In genomic region chr19:18176200-18176599, GRCm38 (mm10) we compare ENCODE assay signal across 27 mouse cellular contexts.
A peak's percentile ranks its signal among the peaks of the same experiment; 100 is the strongest.
DNase-seq lines count a peak whose midpoint lies in the region; ATAC-seq and TF ChIP-seq lines count a peak whose summit lies in the region.
"Had no signal": no experiment of that assay in that cellular context is flagged by ENCODE, and none has a peak within 500 bp of the region (broad histone marks: within the 10 kb centered on the region; RNA-seq: fewer than 3 reads in every experiment).

No protein-coding gene starts in this region.

- no peaks in the 10 kb centered on the region for H3K36me3 ChIP-seq in intestine, postnatal 0 days (ENCODE audit: control insufficient read depth, insufficient read depth)
- no peaks in the 10 kb centered on the region for H3K36me3 ChIP-seq in intestine, embryonic 15.5 days
- H3K36me3 ChIP-seq in liver, embryonic 15.5 days (replicated peaks) = no peaks in the 10 kb centered on the region
- H3K36me3 ChIP-seq in liver, embryonic 12.5 days = no peaks in the 10 kb centered on the region
- H3K36me3 ChIP-seq: G1E; heart, embryonic 13.5 days; hindbrain, embryonic 10.5 days; hindbrain, embryonic 15.5 days; limb, embryonic 12.5 days; neural tube, embryonic 12.5 days had no signal

- no peaks in the 10 kb centered on the region for H3K4me1 ChIP-seq in intestine, postnatal 0 days (replicated peaks; ENCODE audit: control insufficient read depth, insufficient read depth, low read length)
- no peaks in the 10 kb centered on the region for H3K4me1 ChIP-seq in intestine, embryonic 15.5 days (replicated peaks)
- H3K4me1 ChIP-seq in liver, embryonic 15.5 days (replicated peaks) = no peaks in the 10 kb centered on the region
- no peaks in the 10 kb centered on the region for H3K4me1 ChIP-seq in liver, embryonic 12.5 days
- H3K4me1 ChIP-seq: hindbrain, embryonic 10.5 days; hindbrain, embryonic 15.5 days; neural tube, embryonic 12.5 days had no signal

- no peak overlapping the region for H3K9ac ChIP-seq in intestine, postnatal 0 days (ENCODE audit: low read depth, low read length)
- no peak overlapping the region for H3K9ac ChIP-seq in intestine, embryonic 15.5 days
- H3K9ac ChIP-seq in liver, embryonic 15.5 days = no peak overlapping the region
- no peak overlapping the region for H3K9ac ChIP-seq in liver, embryonic 12.5 days
- H3K9ac ChIP-seq: heart, embryonic 13.5 days; hindbrain, embryonic 15.5 days; limb, embryonic 12.5 days; neural tube, embryonic 12.5 days had no signal

- WGBS in intestine, postnatal 0 days = 62% methylated on average over 3 of the region's 3 CpGs
- 59% methylated on average over 3 of the region's 3 CpGs for WGBS in intestine, embryonic 15.5 days
- WGBS in liver, embryonic 15.5 days (ENCODE audit: insufficient replicate concordance) = 47% methylated on average over 3 of the region's 3 CpGs
- 62% methylated on average over 3 of the region's 3 CpGs for WGBS in liver, embryonic 12.5 days (ENCODE audit: insufficient replicate concordance)

- intact Hi-C loops in gastrocnemius, postnatal 36 days (cut with DNase I) = no loop called here

- no peak overlapping the region for H3K4me2 ChIP-seq in intestine, postnatal 0 days (replicated peaks; ENCODE audit: low read depth)
- H3K4me2 ChIP-seq in intestine, embryonic 15.5 days (replicated peaks) = no peak overlapping the region
- no peak overlapping the region for H3K4me2 ChIP-seq in liver, embryonic 15.5 days
- no peak overlapping the region for H3K4me2 ChIP-seq in liver, embryonic 12.5 days
- H3K4me2 ChIP-seq: heart, embryonic 13.5 days; hindbrain, embryonic 15.5 days; limb, embryonic 12.5 days; neural tube, embryonic 12.5 days had no signal

- no peak for TF ChIP-seq CTCF in intestine, postnatal 0 days (IDR thresholded peaks at IDR 0.05; ENCODE audit: low read depth)

- no peak overlapping the region for H3K4me3 ChIP-seq in intestine, postnatal 0 days (ENCODE audit: low read depth, low read length)
- no peak overlapping the region for H3K4me3 ChIP-seq in intestine, embryonic 15.5 days (replicated peaks)
- H3K4me3 ChIP-seq in liver, embryonic 15.5 days (replicated peaks) = no peak overlapping the region
- no peak overlapping the region for H3K4me3 ChIP-seq in liver, embryonic 12.5 days
- H3K4me3 ChIP-seq: erythroblast, embryonic 14.5 days; gastrocnemius, adult 2 months; heart, embryonic 13.5 days; hindbrain, embryonic 10.5 days; hindbrain, embryonic 15.5 days; limb, embryonic 12.5 days; neural tube, embryonic 12.5 days had no signal

- H3K27ac ChIP-seq in intestine, postnatal 0 days (ENCODE audit: low read depth, low read length) = no peak overlapping the region
- no peak overlapping the region for H3K27ac ChIP-seq in intestine, embryonic 15.5 days
- no peak overlapping the region for H3K27ac ChIP-seq in liver, embryonic 15.5 days (replicated peaks)
- H3K27ac ChIP-seq in liver, embryonic 12.5 days = no peak overlapping the region
- H3K27ac ChIP-seq: gastrocnemius, adult 2 months; heart, embryonic 13.5 days; hindbrain, embryonic 10.5 days; hindbrain, embryonic 15.5 days; limb, embryonic 12.5 days; neural tube, embryonic 12.5 days had no signal

- H3K9me3 ChIP-seq in intestine, postnatal 0 days (ENCODE audit: control insufficient read depth) = no peaks in the 10 kb centered on the region
- H3K9me3 ChIP-seq in intestine, embryonic 15.5 days = no peaks in the 10 kb centered on the region
- no peaks in the 10 kb centered on the region for H3K9me3 ChIP-seq in liver, embryonic 15.5 days (replicated peaks)
- no peaks in the 10 kb centered on the region for H3K9me3 ChIP-seq in liver, embryonic 12.5 days (replicated peaks)
- H3K9me3 ChIP-seq: G1E; heart, embryonic 13.5 days; hindbrain, embryonic 10.5 days; hindbrain, embryonic 15.5 days; limb, embryonic 12.5 days; neural tube, embryonic 12.5 days had no signal

- peak; percentile 68 to 75 for DNase-seq in kidney, postnatal 36 days
- no peak for DNase-seq in thymus, postnatal 0 days (ENCODE audit: low spot score)
- no peak for DNase-seq in gastrocnemius, postnatal 36 days
- DNase-seq in lung, postnatal 25 days (ENCODE audit: low spot score) = no peak
- DNase-seq: adrenal gland, adult 8-10 months; cerebellum, adult 2 months; gastrocnemius, adult 2 months; heart, postnatal 14 days; lung, adult 18-20 months; lung, postnatal 10 days; right cerebral cortex, adult 18-20 months; thymus, adult 2 months; thymus, postnatal 4 days had no signal

- peak; percentile 22; the same call in 1 of the 2 replicates for ATAC-seq in intestine, postnatal 0 days
- no peak for ATAC-seq in intestine, embryonic 15.5 days
- ATAC-seq in liver, embryonic 15.5 days (ENCODE audit: insufficient read depth) = peak; percentile 44; the same call in 1 of the 2 replicates
- no peak for ATAC-seq in liver, embryonic 12.5 days
- ATAC-seq: forebrain, embryonic 16.5 days; inflammation-experienced regulatory T-cells, adult 6 months; midbrain, embryonic 16.5 days had no signal

- H3K27me3 ChIP-seq in intestine, postnatal 0 days (replicated peaks; ENCODE audit: control insufficient read depth, insufficient read depth, low read length) = no peaks in the 10 kb centered on the region
- no peaks in the 10 kb centered on the region for H3K27me3 ChIP-seq in intestine, embryonic 15.5 days (replicated peaks)
- no peaks in the 10 kb centered on the region for H3K27me3 ChIP-seq in liver, embryonic 15.5 days
- H3K27me3 ChIP-seq in liver, embryonic 12.5 days (replicated peaks) = no peaks in the 10 kb centered on the region
- H3K27me3 ChIP-seq: heart, embryonic 13.5 days; hindbrain, embryonic 15.5 days; limb, embryonic 12.5 days; neural tube, embryonic 12.5 days had no signal

Comparison
In these comparisons a context has a peak if more than half of its experiments do, and no peak if none do; other contexts are left out.
1. ATAC-seq: peak in intestine, postnatal 0 days (single experiment) and liver, embryonic 15.5 days (single experiment); none in intestine, embryonic 15.5 days (single experiment) and liver, embryonic 12.5 days (single experiment).
2. DNase-seq: peak in kidney, postnatal 36 days (2 of 2); none in thymus, postnatal 0 days (single experiment), gastrocnemius, postnatal 36 days (0 of 2) and lung, postnatal 25 days (single experiment).